Mouse (Mus musculus): Measurements from ENCODE around the gene Abhd15. TPM values are rescaled to one million over a fixed set of nuclear protein-coding genes. Genes with fewer than 3 reads are reported as not detected.
"Not testable (repeated sequence)": the region's sequence is repeated elsewhere in the genome, so short reads cannot be mapped to it uniquely, and the experiment has no call there.

Gene Abhd15
- polyA plus RNA-seq, 1 experiment from 2014 or later: 3.0 TPM

- H3K4me2 ChIP-seq: peak within 1 kb of the TSS; percentile 97
- ATAC-seq: no peak
- peaks cover 55% of the 10 kb centered on the region for H3K27me3 ChIP-seq (replicated peaks)
- H3K9me3 ChIP-seq (replicated peaks): no peaks in the 10 kb centered on the region
- 13% methylated on average over 39 of the region's 39 CpGs for WGBS (ENCODE audit: insufficient replicate concordance)
- H3K9ac ChIP-seq: peak within 1 kb of the TSS; percentile 67
- H3K4me3 ChIP-seq: peak within 1 kb of the TSS; percentile 72
- H3K27ac ChIP-seq: peak within 1 kb of the TSS; percentile 69
- no peaks in the 10 kb centered on the region for H3K36me3 ChIP-seq
- H3K4me1 ChIP-seq: peaks cover 66% of the 10 kb centered on the region
These were observed 974 bp downstream of the Abhd15 start, which contains the start of gene Trp53i13 for GRCm38 (mm10) chr11:77515637-77516552. TSS of gene Trp53i13 (minus strand) at chr11:77515980.

- peaks cover 55% of the 10 kb centered on the region for H3K27me3 ChIP-seq (replicated peaks)
- no peak for ATAC-seq
- 76% methylated on average over 5 of the region's 5 CpGs for WGBS (ENCODE audit: insufficient replicate concordance)
- no peak overlapping the region for H3K27ac ChIP-seq
- H3K9ac ChIP-seq: no peak overlapping the region
- H3K4me3 ChIP-seq: no peak overlapping the region
- H3K36me3 ChIP-seq: no peaks in the 10 kb centered on the region
- peaks cover 66% of the 10 kb centered on the region for H3K4me1 ChIP-seq
- H3K4me2 ChIP-seq: peak overlapping the region; percentile 97; the same call in 1 of the 2 replicates
- H3K9me3 ChIP-seq (replicated peaks): no peaks in the 10 kb centered on the region
These were observed 1.9 kb downstream of the Abhd15 start for GRCm38 (mm10) chr11:77516553-77517425.

GRCm38 (mm10) chr11:77518051-77518798 is 3.3 kb downstream of the Abhd15 start:
- Histone ChIP-seq H3K9ac (no peak overlapping the region), H3K4me2 (no peak overlapping the region), H3K4me1 (peaks cover 58% of the 10 kb centered on the region), H3K9me3 (replicated peaks) (no peaks in the 10 kb centered on the region), H3K27ac (peak overlapping the region; percentile 43; the same call in 1 of the 2 replicates), H3K4me3 (no peak overlapping the region), H3K36me3 (no peaks in the 10 kb centered on the region), H3K27me3 (replicated peaks) (peaks cover 55% of the 10 kb centered on the region)
- no peak for ATAC-seq
- 60% methylated on average over 27 of the region's 27 CpGs for WGBS (ENCODE audit: insufficient replicate concordance)

GRCm38 (mm10) chr11:77519043-77519442 is 4.1 kb downstream of the Abhd15 start, which contains the start of gene Gm10392:
TSS of gene Gm10392 (minus strand) at chr11:77519198.
- Histone ChIP-seq H3K4me1 (peaks cover 51% of the 10 kb centered on the region), H3K27ac (peak within 1 kb of the TSS; percentile 43; the same call in 1 of the 2 replicates), H3K9me3 (replicated peaks) (no peaks in the 10 kb centered on the region), H3K4me2 (peak within 1 kb of the TSS; percentile 20; the same call in 1 of the 2 replicates), H3K27me3 (replicated peaks) (peaks cover 55% of the 10 kb centered on the region), H3K4me3 (no peak within 1 kb of the TSS), H3K9ac (no peak within 1 kb of the TSS), H3K36me3 (no peaks in the 10 kb centered on the region)
- WGBS (ENCODE audit: insufficient replicate concordance): 23% methylated on average over 5 of the region's 5 CpGs
- ATAC-seq: no peak

DNA sequence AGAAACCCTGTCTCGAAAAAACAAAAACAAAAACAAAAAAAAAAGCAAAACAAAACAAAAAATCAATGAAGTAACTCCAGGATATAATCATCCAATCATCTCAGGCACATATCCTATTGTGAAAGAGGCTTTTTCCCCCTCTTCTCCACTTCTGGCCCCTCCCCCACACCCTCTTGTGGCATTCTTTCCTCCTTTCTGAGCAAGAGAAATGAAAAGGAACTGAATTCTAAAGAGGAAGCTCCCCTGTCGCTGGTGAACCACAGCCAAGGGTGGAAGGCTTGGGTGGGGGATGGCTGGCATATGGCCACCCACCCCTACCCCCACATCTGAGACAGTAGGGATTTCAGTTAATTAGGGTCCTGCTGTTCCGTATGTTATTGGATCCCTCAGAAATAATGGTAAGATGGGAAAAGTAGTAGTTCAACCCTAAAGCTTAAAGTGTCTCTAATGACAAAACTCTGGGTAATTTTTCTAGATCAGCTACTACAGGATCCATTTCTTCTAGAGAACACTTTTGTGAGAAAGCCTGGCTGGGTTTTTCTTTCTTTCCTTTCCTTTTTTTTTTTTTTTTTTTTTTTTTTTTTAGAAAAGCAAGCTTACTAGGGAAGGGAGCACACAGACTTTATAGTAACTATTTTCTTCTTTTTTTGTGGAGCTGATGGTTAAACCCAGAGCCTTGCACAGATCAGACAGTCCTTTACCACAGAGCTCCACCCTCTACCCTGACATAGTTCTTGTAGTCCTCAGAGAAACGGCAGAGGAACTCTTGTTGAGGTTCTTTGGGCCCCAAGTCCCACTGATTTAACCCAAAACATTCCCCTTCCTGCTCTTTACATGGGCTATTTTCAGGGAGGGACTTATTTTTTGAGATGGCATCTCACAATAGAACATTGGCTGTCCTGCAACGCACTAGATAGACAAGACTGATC is 5.9 kb downstream of the Abhd15 start:
- no peak for ATAC-seq
- H3K27me3 ChIP-seq (replicated peaks): peaks cover 37% of the 10 kb centered on the region
- no peak overlapping the region for H3K4me2 ChIP-seq
- H3K36me3 ChIP-seq: no peaks in the 10 kb centered on the region
- H3K27ac ChIP-seq: no peak overlapping the region
- H3K4me1 ChIP-seq: peaks cover 33% of the 10 kb centered on the region
- H3K4me3 ChIP-seq: no peak overlapping the region
- no peaks in the 10 kb centered on the region for H3K9me3 ChIP-seq (replicated peaks)
- no peak overlapping the region for H3K9ac ChIP-seq
- WGBS (ENCODE audit: insufficient replicate concordance): 28% methylated on average over 5 of the region's 5 CpGs

- Histone ChIP-seq H3K9ac (no peak overlapping the region), H3K9me3 (replicated peaks) (no peaks in the 10 kb centered on the region), H3K4me2 (no peak overlapping the region), H3K27me3 (replicated peaks) (no peaks in the 10 kb centered on the region), H3K27ac (no peak overlapping the region), H3K36me3 (peaks cover 3% of the 10 kb centered on the region; the same call in 1 of the 2 replicates), H3K4me1 (0 out of 2 replicates have a peak, but pooled peaks cover under 1% of the 10 kb centered on the region), H3K4me3 (no peak overlapping the region)
- ATAC-seq: no peak
- WGBS (ENCODE audit: insufficient replicate concordance): 66% methylated on average over 3 of the region's 3 CpGs
These were observed 11.0 kb downstream of the Abhd15 start for GRCm38 (mm10) chr11:77525804-77526486.

GRCm38 (mm10) chr11:77528420-77528819 is 13.5 kb downstream of the Abhd15 start:
- not testable (repeated sequence) for H3K9me3 ChIP-seq (replicated peaks); H3K27me3 ChIP-seq (replicated peaks); H3K4me2 ChIP-seq; H3K4me1 ChIP-seq; H3K36me3 ChIP-seq; H3K9ac ChIP-seq; ATAC-seq; H3K4me3 ChIP-seq; H3K27ac ChIP-seq
- WGBS (ENCODE audit: insufficient replicate concordance): 84% methylated on average over 3 of the region's 3 CpGs

DNA sequence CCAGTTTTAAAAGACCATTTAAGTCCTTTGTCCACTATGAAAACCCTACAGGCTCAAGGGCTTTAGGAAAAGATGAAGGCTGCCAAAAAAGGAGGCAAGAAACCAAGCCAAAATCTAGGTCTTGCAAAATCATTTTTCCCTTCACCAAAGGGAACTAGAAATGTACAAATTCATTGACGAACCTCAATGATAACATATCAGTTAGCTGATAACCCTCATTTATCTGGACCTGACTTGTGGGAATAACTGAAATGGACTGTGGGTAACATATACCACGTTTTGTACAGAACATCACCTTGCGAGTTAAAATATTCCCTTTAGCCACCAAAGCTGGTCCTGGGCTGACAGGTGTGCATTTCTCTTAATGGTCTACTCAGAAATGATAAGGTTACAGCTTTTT is 14.7 kb downstream of the Abhd15 start:
- 56% methylated on average over 3 of the region's 3 CpGs for WGBS (ENCODE audit: insufficient replicate concordance)
- Histone ChIP-seq H3K27me3 (replicated peaks) (no peaks in the 10 kb centered on the region), H3K4me1 (0 out of 2 replicates have a peak, but pooled peaks cover 4% of the 10 kb centered on the region), H3K4me2 (no peak overlapping the region), H3K36me3 (peaks cover 6% of the 10 kb centered on the region), H3K9me3 (replicated peaks) (no peaks in the 10 kb centered on the region), H3K9ac (no peak overlapping the region), H3K4me3 (no peak overlapping the region), H3K27ac (no peak overlapping the region)
- no peak for ATAC-seq

- no peak overlapping the region for H3K4me3 ChIP-seq
- H3K27ac ChIP-seq: no peak overlapping the region
- no peaks in the 10 kb centered on the region for H3K9me3 ChIP-seq (replicated peaks)
- no peak overlapping the region for H3K9ac ChIP-seq
- 0 out of 2 replicates have a peak, but pooled peaks cover 4% of the 10 kb centered on the region for H3K4me1 ChIP-seq
- no peak overlapping the region for H3K4me2 ChIP-seq
- WGBS (ENCODE audit: insufficient replicate concordance): 51% methylated on average over 2 of the region's 2 CpGs
- no peak for ATAC-seq
- peaks cover 8% of the 10 kb centered on the region for H3K36me3 ChIP-seq
- H3K27me3 ChIP-seq (replicated peaks): no peaks in the 10 kb centered on the region
These were observed 15.9 kb downstream of the Abhd15 start for GRCm38 (mm10) chr11:77530862-77531261.

DNA sequence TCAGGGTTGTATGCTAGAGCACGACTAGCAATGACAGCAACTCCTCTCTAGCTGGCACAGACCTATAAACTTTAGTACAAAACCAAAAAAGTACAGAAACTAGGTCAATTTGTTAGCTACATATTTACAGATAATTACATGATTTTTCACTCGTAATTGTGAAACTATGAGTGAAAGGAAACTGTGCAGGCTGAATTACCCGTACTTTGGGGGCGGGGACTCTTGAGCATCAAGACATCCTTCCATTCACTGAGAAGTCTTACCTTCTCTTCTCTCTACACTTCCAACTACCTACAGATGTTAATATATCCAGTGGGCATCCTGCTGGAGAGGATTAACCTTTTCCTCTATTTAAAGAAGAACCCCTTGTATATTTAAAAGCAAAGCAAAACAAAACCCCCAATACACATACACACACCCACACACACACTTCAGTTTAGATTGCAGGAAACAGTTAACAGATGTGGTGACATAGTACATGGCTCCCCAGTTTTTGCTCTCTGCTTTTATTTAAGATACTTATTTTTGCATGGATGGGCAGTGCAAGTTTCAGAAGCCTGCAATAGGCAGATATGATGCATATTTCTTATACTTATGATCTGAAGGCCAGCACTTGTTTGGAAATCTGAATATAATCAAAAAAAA is 17.4 kb downstream of the Abhd15 start:
- no peak overlapping the region for H3K4me3 ChIP-seq
- H3K9ac ChIP-seq: no peak overlapping the region
- no peak for ATAC-seq
- H3K4me1 ChIP-seq: 0 out of 2 replicates have a peak, but pooled peaks cover 4% of the 10 kb centered on the region
- H3K4me2 ChIP-seq: no peak overlapping the region
- no peaks in the 10 kb centered on the region for H3K9me3 ChIP-seq (replicated peaks)
- no peaks in the 10 kb centered on the region for H3K27me3 ChIP-seq (replicated peaks)
- WGBS (ENCODE audit: insufficient replicate concordance): 78% methylated on average over 4 of the region's 4 CpGs
- H3K36me3 ChIP-seq: peaks cover 21% of the 10 kb centered on the region
- H3K27ac ChIP-seq: no peak overlapping the region

Measured in liver, embryonic 12.5 days (tissue).